Mouse (Mus musculus) CD8-positive naive resting alpha-beta T cell, adult 2 months (primary cell): ENCODE data around the gene Adk.
A peak's percentile ranks its signal among the peaks of the same experiment; 100 is the strongest.
"Not testable (repeated sequence)": the region's sequence is repeated elsewhere in the genome, so short reads cannot be mapped to it uniquely, and the experiment has no call there.

Source experiments
- DNase-seq, 2 experiments: peaks; one replicate each; pipeline ENCODE4 v3.0.0; 2022; ENCODE audit warnings: low read depth in 2 of 2, low spot score in 2 of 2

Gene Adk

DNA sequence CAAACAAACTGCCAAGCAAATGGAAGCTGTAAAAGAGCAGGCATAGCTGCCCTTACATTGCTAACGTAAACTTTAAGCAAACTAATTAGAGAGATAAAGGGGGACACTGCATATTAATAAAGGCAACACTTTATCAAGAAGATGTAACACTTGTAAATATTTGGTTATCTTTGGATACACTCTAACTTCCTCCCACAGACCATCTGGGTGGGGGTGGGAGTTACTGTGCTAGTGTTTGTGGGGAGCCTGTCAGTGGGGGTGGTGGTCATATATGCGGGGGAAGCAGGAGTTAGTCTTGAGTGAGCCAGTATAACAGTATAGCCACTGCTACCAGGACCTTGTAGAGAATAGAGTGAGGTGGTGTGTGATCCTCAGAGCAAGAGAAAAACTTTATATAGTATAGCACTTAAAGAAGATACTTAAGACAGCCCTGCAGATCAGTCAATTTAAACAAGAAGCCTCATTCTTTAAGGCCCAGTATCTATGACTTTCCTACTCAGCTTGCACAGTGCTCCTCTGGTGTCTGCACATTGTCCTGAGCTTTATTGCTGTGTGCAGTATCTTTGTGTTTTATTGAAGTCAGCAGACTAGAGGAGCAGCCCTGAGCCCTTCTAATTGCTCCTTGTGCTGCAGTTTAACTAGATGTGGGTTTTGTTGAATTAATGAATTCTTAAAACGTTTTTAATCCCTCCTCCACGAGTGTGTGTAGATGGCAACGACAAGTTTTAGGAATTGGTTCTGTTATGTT lies 10.6 kb downstream of the Adk start:
- DNase-seq = no peak

DNA sequence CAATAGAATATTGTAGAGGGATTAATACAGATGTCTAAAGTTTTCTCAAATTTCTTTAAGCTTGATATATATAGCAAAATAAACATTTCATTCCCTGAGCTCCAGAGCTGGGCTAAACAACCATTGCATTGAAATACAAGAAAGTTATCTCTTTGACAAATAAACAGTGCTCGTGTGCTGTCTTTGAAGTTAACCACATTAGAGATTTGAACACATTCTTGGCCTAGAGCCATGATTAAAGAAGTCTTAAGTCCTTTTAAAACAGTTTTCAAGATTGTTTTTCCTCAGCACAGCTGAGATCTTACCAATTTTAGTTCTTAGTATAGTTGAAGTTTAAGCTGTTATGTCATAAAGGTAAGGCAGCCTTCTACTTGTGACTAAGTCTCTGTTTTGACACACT lies 11.9 kb downstream of the Adk start:
- DNase-seq = no peak

DNA sequence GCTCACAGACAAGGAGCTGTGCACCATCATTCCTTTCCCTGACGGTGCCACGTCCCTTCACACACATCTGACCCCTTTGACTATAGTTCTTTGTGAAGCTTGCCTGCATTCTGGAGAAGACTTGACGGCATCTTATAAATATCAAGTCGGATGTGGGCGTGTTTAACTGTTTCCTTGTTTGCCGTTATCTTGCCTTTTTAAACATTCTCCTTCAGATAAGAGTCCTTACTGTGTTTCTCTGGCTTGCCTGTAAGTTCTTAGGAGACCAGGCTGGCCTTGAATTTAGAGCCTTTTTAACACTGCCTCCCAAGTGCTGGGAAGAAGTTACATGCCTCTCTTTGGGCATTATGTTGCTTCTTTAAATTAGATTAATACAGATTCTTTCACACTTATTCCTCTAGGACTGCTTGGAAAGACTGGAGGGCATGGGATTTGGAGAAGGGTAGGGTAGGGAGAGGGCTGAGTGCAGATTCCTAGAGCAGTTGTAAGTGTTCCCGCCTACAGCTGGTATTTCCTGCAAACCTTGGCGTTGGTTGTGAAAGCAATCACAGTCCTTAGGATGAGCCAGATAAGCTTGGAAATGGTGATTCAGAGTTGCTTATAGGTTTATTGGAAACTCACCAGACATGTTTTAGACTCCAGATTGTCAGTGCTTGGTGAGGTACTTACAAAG lies 13.3 kb downstream of the Adk start:
- DNase-seq = no peak

DNA sequence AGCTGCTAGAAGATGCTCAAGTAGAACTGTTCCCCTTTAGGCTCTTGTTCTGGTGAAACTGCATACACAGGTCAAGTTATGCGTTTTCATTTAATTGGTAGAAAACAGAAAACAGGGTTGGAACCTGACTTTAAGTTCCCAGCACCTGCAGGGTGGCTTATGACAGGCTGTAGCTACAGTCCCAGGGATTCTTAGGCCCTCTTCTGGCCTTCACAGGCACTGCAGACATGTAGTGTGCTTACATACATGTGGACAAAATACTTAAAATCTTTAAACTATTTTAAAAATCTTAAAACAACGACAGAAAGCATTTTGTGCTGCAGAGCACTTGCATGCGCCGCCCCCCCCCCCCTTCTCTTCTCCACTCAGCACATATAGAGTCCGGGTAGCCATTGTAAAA lies 17.2 kb downstream of the Adk start:
- DNase-seq = no peak

DNA sequence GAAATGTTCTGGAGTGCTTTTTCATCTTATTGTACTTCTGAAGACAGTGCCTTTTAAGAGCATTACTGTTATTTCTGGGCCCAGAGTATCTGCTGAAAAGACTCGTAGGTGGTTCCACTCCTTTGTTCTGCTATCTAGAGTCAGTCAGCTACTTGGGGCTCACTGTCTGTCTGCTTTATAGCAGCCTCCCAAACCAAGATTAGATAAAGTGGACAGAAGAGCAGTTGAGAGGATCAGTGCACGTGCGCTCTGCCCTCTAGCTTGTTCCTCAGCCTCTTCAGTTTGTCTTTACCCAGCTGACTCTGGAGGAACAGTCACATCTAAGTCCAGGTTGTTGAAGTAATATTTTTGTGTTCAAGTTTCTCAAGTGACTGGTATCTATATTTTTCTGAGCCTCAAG lies 21.6 kb downstream of the Adk start:
- no peak for DNase-seq

DNA sequence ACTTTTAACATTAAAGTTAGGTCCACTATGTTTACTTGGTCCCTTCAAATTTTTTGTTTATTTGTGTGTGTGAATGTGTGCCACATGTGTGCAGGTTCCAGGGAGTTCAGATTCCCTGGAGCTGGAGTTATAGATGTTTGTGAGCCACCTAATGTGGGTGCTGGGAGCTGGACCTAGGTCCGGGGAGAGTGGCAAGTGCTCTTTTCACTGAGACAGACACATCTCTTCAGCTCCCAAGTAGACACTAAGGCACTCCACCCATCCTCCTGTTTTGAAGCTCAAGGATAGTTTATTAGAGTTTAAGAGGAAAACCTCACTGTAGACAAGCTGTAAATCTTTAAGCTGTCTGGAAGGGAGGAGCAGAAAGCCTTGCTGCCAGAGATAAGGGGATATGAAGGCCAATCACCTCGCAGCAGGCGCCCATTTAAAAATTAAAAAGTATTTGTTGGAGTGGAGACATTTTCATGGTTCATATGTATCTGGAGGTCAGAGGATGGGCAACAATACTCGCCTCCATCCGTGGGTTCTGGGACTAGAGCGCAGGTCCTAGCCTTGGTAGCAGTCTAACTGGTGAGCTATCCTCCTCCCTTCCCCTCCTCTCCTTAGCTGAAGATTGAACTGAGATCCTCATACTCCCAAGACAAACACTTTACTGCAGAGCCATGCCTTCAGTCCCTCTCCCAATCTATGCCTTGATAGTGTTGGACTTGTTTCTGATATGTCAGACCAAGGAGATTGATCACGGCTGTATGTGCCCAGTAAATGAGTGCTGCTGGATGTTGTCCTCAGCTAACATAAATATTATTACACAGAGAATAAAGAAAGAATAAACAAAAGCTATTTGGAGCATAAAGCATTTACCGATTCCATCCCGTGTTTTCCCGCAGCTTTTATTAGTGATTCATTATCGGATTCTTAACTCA lies 22.3 kb downstream of the Adk start:
- no peak for DNase-seq

DNA sequence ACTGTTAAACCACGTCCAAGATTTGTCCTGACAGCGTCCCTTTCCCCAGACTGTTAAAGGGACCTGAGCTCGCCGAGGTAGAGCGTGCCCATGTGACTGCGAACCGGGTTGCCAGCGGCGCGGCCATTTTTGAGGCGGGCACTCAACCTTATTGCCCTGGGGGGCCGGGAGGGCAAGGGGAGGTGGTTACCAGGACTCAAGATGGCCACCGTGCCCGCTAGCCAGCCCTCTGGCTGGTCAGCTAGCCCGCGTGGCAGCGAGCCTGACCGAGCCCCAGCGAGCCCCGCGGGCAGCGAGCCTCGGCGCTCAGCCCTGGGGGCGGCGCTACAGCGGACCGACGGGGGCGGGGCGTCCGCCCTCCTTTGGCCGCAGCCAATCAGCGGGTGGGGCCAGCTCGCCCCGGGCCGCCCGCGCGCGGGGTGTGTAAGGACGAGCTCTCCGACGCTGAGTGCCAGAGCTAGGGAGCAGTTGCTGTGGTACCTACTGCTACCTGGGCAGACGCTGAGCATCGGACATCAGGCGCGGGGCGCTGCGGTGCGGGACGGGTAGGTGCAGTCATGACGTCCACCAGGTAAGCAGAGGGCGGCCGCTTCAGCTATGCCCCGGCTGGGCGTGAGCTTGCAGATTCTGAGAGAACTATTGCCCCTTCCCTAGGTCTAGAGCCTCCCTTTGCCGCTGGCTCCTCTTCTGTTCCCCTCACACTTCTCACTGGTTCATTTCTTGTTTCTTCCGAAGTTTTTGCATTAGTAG lies 23.6 kb downstream of the Adk start:
- peak; percentile 71 to 78 for DNase-seq

DNA sequence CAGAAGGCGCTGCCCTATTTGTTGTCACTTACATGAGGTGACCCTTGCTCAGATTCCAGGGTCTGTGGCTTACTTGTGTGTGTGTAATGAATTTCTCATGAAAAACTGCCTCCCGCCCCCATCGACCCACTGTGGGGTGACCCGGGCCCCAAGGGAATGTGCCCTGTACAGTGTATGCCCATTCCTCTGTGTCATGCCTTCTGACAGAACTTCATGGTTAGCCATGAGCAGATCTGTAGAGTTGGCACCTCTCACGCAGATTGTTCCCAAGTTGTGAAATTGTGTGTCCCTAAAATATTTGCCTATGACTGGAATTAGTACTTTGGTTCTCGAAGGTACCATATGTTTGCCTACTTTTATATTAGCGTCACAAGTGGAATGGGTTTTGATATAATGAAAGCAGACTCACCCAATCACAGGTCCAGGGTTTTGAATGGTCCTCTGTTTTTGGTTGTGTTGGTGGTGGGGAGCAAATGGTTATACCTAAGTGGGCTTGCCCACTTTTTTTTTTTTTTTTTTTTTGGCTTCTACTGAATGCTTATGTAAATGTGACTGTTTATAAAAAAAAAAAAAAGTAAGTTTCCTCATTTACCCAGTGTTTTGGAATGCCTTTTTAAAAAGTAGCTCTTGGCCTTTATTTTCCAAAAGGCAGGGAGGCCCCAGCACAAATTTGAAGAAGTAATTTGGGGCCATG lies 24.3 kb downstream of the Adk start:
- no peak for DNase-seq

DNA sequence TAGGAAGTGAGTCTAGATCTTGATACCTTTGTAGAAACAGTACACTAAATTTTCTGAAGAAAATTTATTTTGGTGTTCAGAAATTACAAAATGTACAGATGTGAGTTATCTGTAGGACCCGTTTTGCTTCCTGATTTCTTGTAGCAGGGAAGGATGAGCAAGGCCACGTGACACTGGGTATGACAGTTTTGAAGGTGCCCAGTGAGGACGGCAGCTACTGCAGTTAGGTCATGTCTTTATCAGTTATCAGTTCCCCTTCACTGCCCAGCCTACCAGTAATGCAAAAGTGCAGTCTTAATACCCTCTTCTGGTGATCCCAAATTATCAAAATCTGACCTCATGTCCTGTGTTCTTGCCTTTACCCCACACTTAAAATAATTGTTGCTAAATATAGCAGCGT lies 25.6 kb downstream of the Adk start:
- no peak for DNase-seq

DNA sequence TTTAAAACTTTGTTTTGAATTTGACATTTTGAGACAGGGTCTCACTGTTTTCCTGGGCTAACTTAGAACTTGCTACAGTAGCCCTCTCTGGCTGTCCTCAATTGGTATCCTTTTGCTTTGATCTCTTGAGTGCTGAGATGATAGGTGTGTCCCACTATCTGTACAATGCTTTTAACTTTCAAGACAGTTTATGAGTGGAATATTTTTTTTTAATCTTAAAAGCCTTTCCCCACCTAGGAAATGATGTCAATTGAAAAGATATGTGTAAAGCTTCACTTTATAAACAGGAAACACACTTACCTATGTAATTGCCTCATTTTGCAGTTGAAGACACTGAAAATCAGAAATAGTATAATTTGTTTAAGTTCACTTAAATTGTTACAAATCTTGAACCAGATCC lies 26.1 kb downstream of the Adk start:
- peak in 1 of 2 experiments; percentile 8 for DNase-seq

DNA sequence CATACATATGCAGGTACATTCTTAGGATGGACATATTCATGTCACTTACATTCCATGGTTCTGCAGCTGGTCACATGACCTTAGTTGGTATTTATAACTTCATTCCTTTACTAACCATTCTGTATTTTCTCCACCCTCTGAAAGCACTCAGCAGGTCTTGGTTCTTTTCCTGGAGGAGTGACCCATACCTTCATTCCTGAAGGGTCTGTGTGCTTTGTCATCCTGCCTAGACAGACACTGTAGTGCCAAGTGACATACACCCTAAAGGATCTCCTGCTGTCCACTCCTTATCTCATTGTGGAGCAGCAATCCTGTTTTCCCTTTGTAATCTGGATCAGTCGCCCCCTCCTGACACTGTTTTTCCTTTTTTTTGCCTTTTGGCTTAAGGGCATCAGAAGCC lies 30.4 kb downstream of the Adk start:
- DNase-seq = no peak

DNA sequence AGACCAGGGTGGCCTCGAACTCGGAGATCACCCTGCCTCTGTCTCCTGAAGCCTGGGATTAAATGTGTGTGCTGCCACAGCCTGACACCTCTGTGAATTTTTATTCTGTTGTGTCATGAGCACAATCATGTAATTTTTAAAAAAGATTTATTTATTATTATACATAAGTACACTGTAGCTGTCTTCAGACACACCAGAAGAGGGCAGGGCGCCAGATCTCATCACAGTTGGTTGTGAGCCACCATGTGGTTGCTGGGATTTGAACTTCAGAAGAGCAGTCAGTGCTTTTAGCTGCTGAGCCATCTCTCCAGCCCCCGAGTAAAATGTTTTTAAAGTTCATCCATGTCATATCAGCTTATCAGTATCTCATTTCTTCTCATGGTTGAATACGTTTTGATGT lies 33.3 kb downstream of the Adk start:
- DNase-seq = no peak

DNA sequence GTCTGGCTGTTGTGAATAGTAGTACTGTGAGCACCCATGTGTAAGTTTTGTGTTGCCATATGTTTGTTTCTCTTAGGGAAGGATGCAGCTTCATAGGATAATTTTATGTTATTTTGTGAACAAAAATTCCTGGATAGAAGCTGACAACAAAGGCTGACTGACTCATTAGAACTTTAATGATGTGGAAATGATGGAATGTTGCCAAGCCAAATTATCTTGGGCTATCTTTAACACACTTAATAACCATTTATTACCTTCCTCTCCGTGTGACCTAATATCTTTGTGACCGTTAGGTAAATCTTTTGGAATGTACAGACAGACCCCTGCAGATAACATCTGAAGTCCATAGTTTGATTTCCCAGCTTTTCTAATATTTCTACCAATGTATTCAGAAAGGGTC lies 33.7 kb downstream of the Adk start:
- DNase-seq = no peak

DNA sequence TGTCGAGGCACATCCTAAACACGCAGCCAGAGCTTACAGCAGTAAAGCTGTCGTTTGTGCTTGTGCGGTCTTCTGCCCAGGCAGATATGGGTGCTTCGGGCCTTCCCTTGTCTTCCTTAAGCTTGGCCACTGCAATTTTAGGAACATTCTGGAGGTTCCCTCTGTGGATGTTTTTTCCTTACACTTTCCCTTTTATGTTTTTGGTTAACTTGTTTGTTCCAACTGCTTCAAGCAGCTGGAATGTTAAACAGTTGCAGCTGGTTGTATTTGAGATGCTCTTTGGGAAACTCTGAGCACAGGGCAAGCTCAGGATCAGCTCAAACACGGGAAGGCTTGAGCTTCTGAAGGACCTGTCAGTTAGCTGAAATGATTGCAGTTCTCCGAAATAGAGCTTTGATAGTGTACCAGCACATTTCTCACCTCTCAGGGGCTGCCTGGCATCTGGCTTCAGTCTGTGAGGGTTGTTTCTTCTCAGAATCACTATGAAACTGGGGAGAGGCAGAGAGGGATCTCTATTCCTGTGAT lies 34.5 kb downstream of the Adk start:
- DNase-seq = no peak

DNA sequence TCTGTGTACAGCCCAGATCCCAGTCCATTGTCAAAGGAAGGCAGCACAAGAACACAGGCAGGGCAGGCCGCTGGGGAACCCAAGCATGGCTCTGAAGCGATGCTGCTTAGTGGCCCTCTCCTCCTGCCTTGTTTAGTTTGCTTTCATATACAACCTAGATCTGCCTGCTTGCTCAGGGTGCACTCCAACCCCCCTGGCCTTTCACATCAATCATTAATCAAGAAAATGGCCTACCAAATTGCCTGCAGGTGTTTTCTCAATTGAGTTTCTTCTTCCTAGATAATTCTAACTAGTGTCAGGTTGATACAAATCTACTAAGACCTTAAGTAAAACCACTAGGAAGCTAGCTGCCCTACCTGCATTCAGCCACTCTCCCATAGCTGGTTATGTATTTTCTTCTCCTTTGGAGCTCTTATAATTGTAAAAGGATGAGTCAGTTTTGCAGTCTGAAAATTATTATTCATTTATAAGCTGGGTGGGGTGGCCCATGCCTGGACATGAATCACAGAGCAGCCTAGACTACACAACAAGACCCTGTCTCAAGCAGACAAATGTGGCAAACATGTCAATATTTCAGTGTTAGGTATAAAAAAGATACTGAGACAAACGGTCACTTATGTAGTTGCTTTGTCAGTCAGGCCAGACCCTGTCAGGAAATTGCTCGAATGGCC lies 35.2 kb downstream of the Adk start:
- DNase-seq = no peak

DNA sequence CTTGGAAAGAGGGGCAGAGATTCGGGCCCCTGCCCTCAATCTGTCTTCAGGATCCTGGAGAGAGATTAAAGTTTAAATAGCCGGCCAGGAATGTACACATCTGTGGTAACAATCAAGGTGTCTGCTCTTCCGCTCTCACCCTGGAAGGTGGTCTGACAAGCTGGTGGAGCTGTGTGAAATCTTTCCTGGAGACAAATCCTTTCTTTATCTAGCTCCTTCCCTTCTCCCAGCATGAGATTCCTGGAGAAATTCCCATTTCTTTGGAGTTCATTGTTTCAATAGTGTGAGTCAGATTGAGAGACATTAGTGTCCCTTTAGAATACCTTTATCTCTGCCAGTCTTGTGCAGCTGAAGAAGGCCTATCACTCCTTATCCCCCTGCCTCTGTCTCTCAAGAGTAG lies 36.4 kb downstream of the Adk start:
- DNase-seq = no peak

DNA sequence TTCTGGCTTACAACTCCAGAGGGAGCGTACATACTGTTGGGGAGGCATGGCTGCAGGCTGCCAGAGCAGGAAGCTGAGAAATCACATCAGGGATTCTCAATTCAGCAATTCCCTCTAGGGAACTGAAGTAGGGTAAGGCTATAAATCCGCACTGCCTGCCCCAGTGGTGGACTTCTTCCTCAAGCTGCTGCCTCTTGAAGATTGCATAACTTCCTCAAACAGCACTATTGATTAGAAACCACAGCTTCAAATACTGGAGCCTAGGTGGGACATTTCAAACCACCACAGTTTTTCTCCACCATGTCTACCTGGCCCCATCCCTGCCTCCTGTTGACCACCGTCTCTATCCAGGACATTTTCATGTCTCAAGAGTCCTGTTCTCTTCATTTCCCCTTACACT lies 38.0 kb downstream of the Adk start:
- no peak for DNase-seq

DNA sequence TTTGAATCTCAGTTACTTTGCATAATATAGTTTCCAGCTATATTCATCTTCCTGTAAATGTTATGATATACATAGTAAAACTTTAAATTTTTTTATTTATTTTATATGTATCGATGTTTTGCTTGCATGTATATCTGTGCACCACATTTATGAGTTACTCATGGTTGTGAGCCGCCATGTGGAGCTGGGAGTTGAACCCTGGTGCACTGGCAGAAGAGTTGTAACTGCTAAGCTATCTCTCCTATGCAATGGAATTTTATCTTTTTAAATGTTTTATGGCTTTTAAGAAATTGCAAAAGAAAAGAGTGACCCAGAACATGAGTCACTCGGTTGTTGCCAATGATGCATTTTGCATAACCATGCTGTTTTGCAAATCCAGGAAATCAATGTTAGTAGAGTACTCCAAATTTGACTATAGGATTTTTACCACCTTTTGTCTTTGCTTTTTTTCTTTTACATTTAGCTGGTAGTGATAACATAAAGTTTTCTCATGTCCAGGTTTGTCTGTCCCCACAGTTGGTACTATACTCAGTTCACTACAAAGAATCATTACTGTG lies 38.6 kb downstream of the Adk start:
- no peak for DNase-seq

DNA sequence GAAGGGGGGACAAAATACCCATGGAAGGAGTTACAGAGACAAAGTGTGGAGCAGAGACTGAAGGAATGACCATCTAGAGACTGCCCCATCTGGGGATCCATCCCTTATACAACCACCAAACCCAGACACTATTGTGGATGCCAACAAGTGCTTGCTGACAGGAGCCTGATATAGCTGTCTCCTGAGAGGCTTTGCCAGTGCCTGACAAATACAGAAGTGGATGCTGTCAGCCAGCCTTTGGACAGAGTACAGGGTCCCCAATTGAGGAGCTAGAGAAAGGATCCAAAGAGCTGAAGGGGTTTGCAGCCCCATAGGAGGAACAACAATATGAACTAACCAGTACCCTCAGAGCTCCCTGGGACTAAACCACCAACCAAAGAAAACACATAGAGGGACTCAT lies 41.8 kb downstream of the Adk start:
- not testable (repeated sequence) for DNase-seq

DNA sequence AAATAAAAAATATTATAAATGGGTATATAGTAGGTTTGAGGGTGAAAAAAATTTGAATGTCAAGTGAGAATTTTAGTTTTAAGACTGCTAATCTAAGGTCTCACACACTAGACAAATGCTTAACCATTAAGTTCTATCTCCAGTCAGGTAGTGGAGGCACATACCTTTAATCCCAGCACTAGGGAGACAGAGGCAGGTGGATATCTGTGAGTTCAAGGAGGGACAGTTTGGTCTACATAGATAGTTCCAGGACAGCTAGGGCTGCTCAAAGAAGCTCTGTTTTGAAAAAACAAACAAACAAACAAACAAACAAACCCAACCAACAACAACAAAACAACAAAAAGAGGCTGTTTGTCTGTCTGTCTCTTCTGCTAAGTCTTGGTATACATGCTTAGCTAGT lies 43.9 kb downstream of the Adk start:
- DNase-seq = no peak
